Mouse (Mus musculus): ENCODE measurements around the gene Mrpl4.
"Not testable (repeated sequence)": the region's sequence is repeated elsewhere in the genome, so short reads cannot be mapped to it uniquely, and the experiment has no call there.

Gene Mrpl4

GRCm38 (mm10) chr9:21041308-21041707, 38.8 kb downstream of the Mrpl4 start:
- no peak for DNase-seq (ENCODE audit: low spot score)

GRCm38 (mm10) chr9:21043563-21043962, 41.0 kb downstream of the Mrpl4 start:
- DNase-seq (ENCODE audit: low spot score), result no peak

DNA sequence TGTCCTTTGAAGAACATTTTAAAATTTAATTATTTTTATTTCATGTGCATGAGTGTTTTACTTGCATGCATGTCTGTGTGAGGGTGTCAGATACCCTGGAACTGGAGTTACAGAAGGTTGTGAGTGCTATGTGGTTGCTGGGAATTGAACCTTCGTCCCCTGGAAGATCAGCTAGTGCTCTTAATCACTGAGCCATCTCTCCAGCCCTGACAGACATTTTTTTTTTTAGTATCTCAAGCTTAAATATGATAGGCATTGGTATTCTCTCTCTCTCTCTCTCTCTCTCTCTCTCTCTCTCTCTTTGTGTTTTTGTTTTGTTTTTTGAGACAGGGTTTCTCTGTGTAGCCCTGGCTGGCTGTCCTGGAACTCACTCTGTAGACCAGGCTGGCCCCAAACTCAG, 42.2 kb downstream of the Mrpl4 start:
- not testable (repeated sequence) for DNase-seq (ENCODE audit: low spot score)

GRCm38 (mm10) chr9:21045235-21045634, 42.7 kb downstream of the Mrpl4 start:
- no peak for DNase-seq (ENCODE audit: low spot score)

GRCm38 (mm10) chr9:21051578-21051977, 49.0 kb downstream of the Mrpl4 start:
- no peak for DNase-seq (ENCODE audit: low spot score)

All from T-cell, adult 2 months (primary cell).